Mouse (Mus musculus) erythroblast, embryonic 14.5 days (primary cell): ENCODE results near the gene Olfr65. TPM values are rescaled to one million over a fixed set of nuclear protein-coding genes. Genes with fewer than 3 reads are reported as not detected.

ENCODE experiments used
- H3K27me3 ChIP-seq: 2 replicates; pipeline ENCODE4 v1.6.1; 2012; ENCODE audit warnings: inconsistent platforms; ENCODE audit not compliant: control insufficient read depth
- H3K36me3 ChIP-seq: 2 replicates; pipeline ENCODE4 v1.6.1; 2012; ENCODE audit warnings: mild to moderate bottlenecking, inconsistent platforms; ENCODE audit not compliant: control insufficient read depth
- H3K4me1 ChIP-seq: 2 replicates; pipeline ENCODE4 v1.6.1; 2012; ENCODE audit warnings: inconsistent platforms; ENCODE audit not compliant: control insufficient read depth
- H3K4me3 ChIP-seq: replicated peaks from 2 replicates; pipeline ENCODE3; 2012; ENCODE audit warnings: moderate library complexity, mild to moderate bottlenecking, inconsistent platforms
- H3K9me3 ChIP-seq: 2 replicates; pipeline ENCODE4 v1.6.1; 2012; ENCODE audit warnings: low read length, inconsistent platforms, mixed read lengths; ENCODE audit not compliant: control insufficient read depth
- GATA1 ChIP-seq: IDR thresholded peaks from 2 replicates; pipeline ENCODE4 v1.6.1; 2012; ENCODE audit warnings: low read length, inconsistent platforms, mixed read lengths
- TAL1 ChIP-seq: IDR thresholded peaks from 3 replicates; pipeline ENCODE4 v1.6.1; 2012; ENCODE audit warnings: low read length, inconsistent platforms, mixed read lengths
- polyA plus RNA-seq: library from polyadenylated mRNA; stranded (reverse); fragments of >175 nt; gene quantifications from 2 replicates; pipeline ENCODE4 v1.2.3, GENCODE M21; 2012

Olfr65 gene
- polyA plus RNA-seq, 1 experiment, result not detected

- no peak for TF ChIP-seq GATA1
- TF ChIP-seq TAL1, result no peak
Observed at GRCm38 (mm10) chr7:103886152-103886551, 17.1 kb upstream of the Olfr65 start, which contains the start of gene Olfr66. Olfr66 (minus strand) TSS chr7:103886252.

GRCm38 (mm10) chr7:103894385-103894784, 8.9 kb upstream of the Olfr65 start, which contains the start of gene Olfr64:
Olfr64 (minus strand) TSS chr7:103894485.
- no peaks in the 10 kb centered on the region for H3K9me3 ChIP-seq
- no peaks in the 10 kb centered on the region for H3K36me3 ChIP-seq
- H3K27me3 ChIP-seq, result peaks cover 59% of the 10 kb centered on the region
- peaks cover 17% of the 10 kb centered on the region for H3K4me1 ChIP-seq
- TF ChIP-seq GATA1 (no peak), TAL1 (no peak)
- no peak within 1 kb of the TSS for H3K4me3 ChIP-seq

More at GRCm38 (mm10) chr7:103886152-103886551, 17.1 kb upstream of the Olfr65 start, which contains the start of gene Olfr66:
- Histone ChIP-seq H3K9me3 (no peaks in the 10 kb centered on the region; the same call in 1 of the 2 replicates), H3K36me3 (no peaks in the 10 kb centered on the region), H3K27me3 (peaks cover 68% of the 10 kb centered on the region), H3K4me1 (peaks cover 21% of the 10 kb centered on the region), H3K4me3 (no peak within 1 kb of the TSS)

- Histone ChIP-seq H3K9me3 (no peaks in the 10 kb centered on the region), H3K4me1 (peaks cover 83% of the 10 kb centered on the region), H3K27me3 (peaks cover 13% of the 10 kb centered on the region), H3K36me3 (no peaks in the 10 kb centered on the region; the same call in 1 of the 2 replicates), H3K4me3 (peak overlapping the region; percentile 37)
- TF ChIP-seq TAL1 (peak; percentile 97), GATA1 (peak; percentile 84)
Observed at GRCm38 (mm10) chr7:103910047-103910446, 6.8 kb downstream of the Olfr65 start.

- no peaks in the 10 kb centered on the region for H3K36me3 ChIP-seq
- H3K27me3 ChIP-seq, result peaks cover 11% of the 10 kb centered on the region
- TF ChIP-seq TAL1, result no peak
- peak; percentile 52; the same call in 1 of the 2 replicates for TF ChIP-seq GATA1
- H3K9me3 ChIP-seq, result no peaks in the 10 kb centered on the region
- peak overlapping the region; percentile 50 for H3K4me3 ChIP-seq
- peaks cover 91% of the 10 kb centered on the region for H3K4me1 ChIP-seq
Observed at GRCm38 (mm10) chr7:103912969-103913511, 9.8 kb downstream of the Olfr65 start.

GRCm38 (mm10) chr7:103915338-103915737, 12.1 kb downstream of the Olfr65 start:
- peaks cover 77% of the 10 kb centered on the region for H3K4me1 ChIP-seq
- no peaks in the 10 kb centered on the region for H3K36me3 ChIP-seq
- H3K27me3 ChIP-seq, result peaks cover 28% of the 10 kb centered on the region
- TF ChIP-seq TAL1 (peak; percentile 80), GATA1 (peak; percentile 73)
- H3K4me3 ChIP-seq, result peak overlapping the region; percentile 35
- H3K9me3 ChIP-seq, result no peaks in the 10 kb centered on the region

GRCm38 (mm10) chr7:103928525-103928924, 25.2 kb downstream of the Olfr65 start, which contains the start of gene Olfr631:
Olfr631 (plus strand) TSS chr7:103928825.
- Histone ChIP-seq H3K4me3 (no peak within 1 kb of the TSS), H3K36me3 (no peaks in the 10 kb centered on the region), H3K9me3 (no peaks in the 10 kb centered on the region), H3K4me1 (peaks cover 8% of the 10 kb centered on the region), H3K27me3 (peaks cover 30% of the 10 kb centered on the region)
- no peak for TF ChIP-seq TAL1
- no peak for TF ChIP-seq GATA1

- Histone ChIP-seq H3K27me3 (peaks cover 40% of the 10 kb centered on the region), H3K9me3 (no peaks in the 10 kb centered on the region), H3K4me3 (no peak within 1 kb of the TSS), H3K4me1 (peaks cover 19% of the 10 kb centered on the region), H3K36me3 (no peaks in the 10 kb centered on the region)
- no peak for TF ChIP-seq GATA1
- no peak for TF ChIP-seq TAL1
Observed at GRCm38 (mm10) chr7:103934264-103934663, 31.0 kb downstream of the Olfr65 start, which contains the start of gene Olfr632. Olfr632 (plus strand) TSS chr7:103934347.

GRCm38 (mm10) chr7:103942730-103943129, 39.4 kb downstream of the Olfr65 start:
- peaks cover 24% of the 10 kb centered on the region for H3K4me1 ChIP-seq
- H3K4me3 ChIP-seq, result no peak overlapping the region
- no peaks in the 10 kb centered on the region for H3K36me3 ChIP-seq
- peaks cover 8% of the 10 kb centered on the region for H3K27me3 ChIP-seq
- no peak for TF ChIP-seq GATA1
- TF ChIP-seq TAL1, result no peak
- H3K9me3 ChIP-seq, result no peaks in the 10 kb centered on the region

GRCm38 (mm10) chr7:103944137-103944536, 40.9 kb downstream of the Olfr65 start, which contains the start of gene Olfr633:
Olfr633 (plus strand) TSS chr7:103944437.
- Histone ChIP-seq H3K27me3 (peaks cover 4% of the 10 kb centered on the region; the same call in 1 of the 2 replicates), H3K4me1 (peaks cover 20% of the 10 kb centered on the region), H3K4me3 (no peak within 1 kb of the TSS), H3K9me3 (no peaks in the 10 kb centered on the region), H3K36me3 (no peaks in the 10 kb centered on the region)
- TF ChIP-seq TAL1 (no peak), GATA1 (no peak)

Other genes starting within 250 kb of the Olfr65 start
- gene Olfr623, start 239.8 kb upstream of the Olfr65 start, polyA plus RNA-seq, result not detected in 2 replicates
- not detected in 2 replicates for gene Olfr624, start 232.3 kb upstream of the Olfr65 start, polyA plus RNA-seq
- not detected in 2 replicates for gene Olfr625-ps1, start 220.8 kb upstream of the Olfr65 start, polyA plus RNA-seq
- not detected in 2 replicates for gene Olfr243, start 188.8 kb upstream of the Olfr65 start, polyA plus RNA-seq
- not detected in 2 replicates for gene Olfr628, start 173.1 kb upstream of the Olfr65 start, polyA plus RNA-seq
- not detected in 2 replicates for gene Olfr629, start 158.5 kb upstream of the Olfr65 start, polyA plus RNA-seq
- gene Olfr630, start 146.2 kb upstream of the Olfr65 start, polyA plus RNA-seq, result not detected in 2 replicates
- not detected in 2 replicates for gene Olfr69, start 131.9 kb upstream of the Olfr65 start, polyA plus RNA-seq
- 0.02 TPM in 1 of 2 replicates, not detected in the other for gene Olfr68, start 123.8 kb upstream of the Olfr65 start, polyA plus RNA-seq
- not detected in 2 replicates for gene Olfr67, start 111.7 kb upstream of the Olfr65 start, polyA plus RNA-seq
- gene Hbb-bt, start 89.5 kb upstream of the Olfr65 start, polyA plus RNA-seq, result 22,007 and 54,805 TPM in 2 replicates
- 263,491 and 269,873 TPM in 2 replicates for gene Hbb-bs, start 75.4 kb upstream of the Olfr65 start, polyA plus RNA-seq
- gene Hbb-bh2, start 63.0 kb upstream of the Olfr65 start, polyA plus RNA-seq, result 0.10 TPM in 1 of 2 replicates, not detected in the other
- gene Hbb-bh1, start 60.3 kb upstream of the Olfr65 start, polyA plus RNA-seq, result 4.0 and 4.3 TPM in 2 replicates
- 85.0 and 543 TPM in 2 replicates for gene Hbb-y, start 50.3 kb upstream of the Olfr65 start, polyA plus RNA-seq
- gene Olfr66, start 17.2 kb upstream of the Olfr65 start, polyA plus RNA-seq, result not detected in 2 replicates
- not detected in 2 replicates for gene Olfr64, start 9.0 kb upstream of the Olfr65 start, polyA plus RNA-seq
- 0.10 TPM in 1 of 2 replicates, not detected in the other for gene Olfr631, start 25.3 kb downstream of the Olfr65 start, polyA plus RNA-seq
- not detected in 2 replicates for gene Olfr632, start 30.9 kb downstream of the Olfr65 start, polyA plus RNA-seq
- gene Olfr633, start 41.0 kb downstream of the Olfr65 start, polyA plus RNA-seq, result not detected in 2 replicates
- gene Olfr635, start 67.7 kb downstream of the Olfr65 start, polyA plus RNA-seq, result 0.01 TPM in 1 of 2 replicates, not detected in the other
- gene Olfr638, start 95.3 kb downstream of the Olfr65 start, polyA plus RNA-seq, result not detected in 2 replicates
- gene Olfr639, start 113.8 kb downstream of the Olfr65 start, polyA plus RNA-seq, result not detected in 2 replicates
- gene Olfr640, start 122.1 kb downstream of the Olfr65 start, polyA plus RNA-seq, result 0.01 TPM in 1 of 2 replicates, not detected in the other
- not detected in 2 replicates for gene Olfr641, start 132.0 kb downstream of the Olfr65 start, polyA plus RNA-seq
- gene Olfr642, start 149.2 kb downstream of the Olfr65 start, polyA plus RNA-seq, result not detected in 2 replicates
- not detected in 2 replicates for gene 4930516K23Rik, start 158.0 kb downstream of the Olfr65 start, polyA plus RNA-seq
- gene Olfr644, start 168.4 kb downstream of the Olfr65 start, polyA plus RNA-seq, result not detected in 2 replicates
- not detected in 2 replicates for gene Olfr645, start 182.0 kb downstream of the Olfr65 start, polyA plus RNA-seq
- gene Olfr646, start 201.4 kb downstream of the Olfr65 start, polyA plus RNA-seq, result not detected in 2 replicates
- not detected in 2 replicates for gene Ubqln5, start 226.3 kb downstream of the Olfr65 start, polyA plus RNA-seq
- not detected in 2 replicates for gene Olfr643, start 233.9 kb downstream of the Olfr65 start, polyA plus RNA-seq
- not detected in 2 replicates for gene Ubqln3, start 239.8 kb downstream of the Olfr65 start, polyA plus RNA-seq
- not detected in 2 replicates for gene Ubqlnl, start 247.1 kb downstream of the Olfr65 start, polyA plus RNA-seq